Mouse (Mus musculus) heart, adult 2 months (tissue): ENCODE measurements at regions not wholly inside any gene's neighbourhood (a gene's known extent, or its start where the extent isn't known, plus 50 kb on each side); places are given as distances from the start of the nearest gene placed in this dataset.

Experiments used
- CTCF ChIP-seq: fragments of 200-600 bp; IDR thresholded peaks from 2 replicates; pipeline ENCODE4 v1.8.1; 2022; ENCODE audit warnings: antibody characterized with exemption, mild to moderate bottlenecking, moderate library complexity
- EP300 ChIP-seq: fragments of 200-500 bp; IDR thresholded peaks from 2 replicates; pipeline ENCODE4 v1.6.1; 2011; ENCODE audit warnings: low read depth, low read length, control low read depth; ENCODE audit not compliant: insufficient read depth
- POLR2A ChIP-seq: fragments of 200-500 bp; IDR thresholded peaks from 2 replicates; pipeline ENCODE4 v1.6.1; 2011; ENCODE audit warnings: mild to moderate bottlenecking, low read depth, low read length, control low read depth; ENCODE audit not compliant: insufficient read depth

- TF ChIP-seq EP300 (no peak), CTCF (no peak), POLR2A (no peak)
These were observed 242.6 kb upstream of the Tmem161b start for GRCm38 (mm10) chr13:83979535-83979934.
